ENCODE assay signal across 9 mouse cellular contexts in genomic region chr6:52963840-52964690, GRCm38 (mm10).
A peak's percentile ranks its signal among the peaks of the same experiment; 100 is the strongest.
DNase-seq lines count a peak whose midpoint lies in the region; ATAC-seq lines count a peak whose summit lies in the region.
"Had no signal": no experiment of that assay in that cellular context is flagged by ENCODE, and none has a peak within 500 bp of the region (broad histone marks: within the 10 kb centered on the region; RNA-seq: fewer than 3 reads in every experiment).

No protein-coding gene starts in this region.

- H3K36me3 ChIP-seq in lung, embryonic 15.5 days, result no peaks in the 10 kb centered on the region
- no peaks in the 10 kb centered on the region for H3K36me3 ChIP-seq in kidney, embryonic 14.5 days (ENCODE audit: control insufficient read depth, insufficient read depth, low read length)
- H3K36me3 ChIP-seq: midbrain, embryonic 12.5 days had no signal

- ATAC-seq in lung, embryonic 15.5 days (ENCODE audit: borderline replicate concordance, extremely low read depth, low FRiP score, low TSS enrichment), result peak; percentile 39; the same call in 1 of the 2 replicates
- ATAC-seq in kidney, embryonic 14.5 days (ENCODE audit: low FRiP score, low TSS enrichment), result no peak

- H3K27ac ChIP-seq in lung, embryonic 15.5 days, result peak overlapping the region; percentile 51
- H3K27ac ChIP-seq in kidney, embryonic 14.5 days (ENCODE audit: low read depth, low read length), result no peak overlapping the region
- H3K27ac ChIP-seq: midbrain, embryonic 12.5 days had no signal

- no peak overlapping the region for H3K4me3 ChIP-seq in lung, embryonic 15.5 days
- no peak overlapping the region for H3K4me3 ChIP-seq in kidney, embryonic 14.5 days (ENCODE audit: low read length)
- H3K4me3 ChIP-seq: midbrain, embryonic 12.5 days had no signal

- no peak overlapping the region for H3K4me2 ChIP-seq in lung, embryonic 15.5 days
- no peak overlapping the region for H3K4me2 ChIP-seq in kidney, embryonic 14.5 days (replicated peaks; ENCODE audit: low read depth, low read length)
- H3K4me2 ChIP-seq: midbrain, embryonic 12.5 days had no signal

- H3K27me3 ChIP-seq in lung, embryonic 15.5 days, result no peaks in the 10 kb centered on the region
- no peaks in the 10 kb centered on the region; the same call in 1 of the 2 replicates for H3K27me3 ChIP-seq in kidney, embryonic 14.5 days (ENCODE audit: control insufficient read depth, insufficient read depth, low read length)
- H3K27me3 ChIP-seq: midbrain, embryonic 12.5 days had no signal

- no peaks in the 10 kb centered on the region for H3K9me3 ChIP-seq in lung, embryonic 15.5 days
- no peaks in the 10 kb centered on the region for H3K9me3 ChIP-seq in kidney, embryonic 14.5 days (ENCODE audit: control insufficient read depth, low read length)
- H3K9me3 ChIP-seq: midbrain, embryonic 12.5 days had no signal

- peaks cover 51% of the 10 kb centered on the region for H3K4me1 ChIP-seq in lung, embryonic 15.5 days
- H3K4me1 ChIP-seq in kidney, embryonic 14.5 days (ENCODE audit: control insufficient read depth, insufficient read depth, low read length), result peaks cover 8% of the 10 kb centered on the region; the same call in 1 of the 2 replicates

- no peak overlapping the region for H3K9ac ChIP-seq in lung, embryonic 15.5 days
- no peak overlapping the region for H3K9ac ChIP-seq in kidney, embryonic 14.5 days (ENCODE audit: low read depth, low read length)
- H3K9ac ChIP-seq: midbrain, embryonic 12.5 days had no signal

- intact Hi-C loops in heart, postnatal 36 days (cut with DNase I), result no loop called here

- DNase-seq in adrenal gland, postnatal 14 days, result peak; percentile 24
- no peak for DNase-seq in adrenal gland, adult 2 months
- DNase-seq in lung, adult 18-20 months, result no peak
- DNase-seq in cerebellum, postnatal 10 days, result peak; percentile 88 to 90
- peak; percentile 42 to 48 for DNase-seq in heart, postnatal 36 days
- DNase-seq in adipocyte (ENCODE audit: low spot score), result no peak

- WGBS in lung, embryonic 15.5 days, result 43% methylated on average over 13 of the region's 13 CpGs
- WGBS in kidney, embryonic 14.5 days, result 70% methylated on average over 13 of the region's 13 CpGs

Comparison
In these comparisons a context has a peak if more than half of its experiments do, and no peak if none do; other contexts are left out.
1. DNase-seq: peak in adrenal gland, postnatal 14 days (single experiment), cerebellum, postnatal 10 days (2 of 2) and heart, postnatal 36 days (2 of 2); none in adrenal gland, adult 2 months (single experiment), lung, adult 18-20 months (0 of 2) and adipocyte (single experiment).